Mouse (Mus musculus): ENCODE results near the gene Prcd. TPM values are rescaled to one million over a fixed set of nuclear protein-coding genes. Genes with fewer than 3 reads are reported as not detected.

Gene Prcd
- total and polyA plus RNA-seq, 2 experiments from 2014 or later = 2.5 TPM; not detected in 1

GRCm38 (mm10) chr11:116618666-116619065 is 34.7 kb upstream of the Prcd start:
- WGBS = 90% methylated on average over 7 of the region's 7 CpGs
- TF ChIP-seq CTCF (IDR thresholded peaks at IDR 0.05; ENCODE audit: low read depth) = no peak
- TF ChIP-seq EP300 (IDR thresholded peaks at IDR 0.05; ENCODE audit: low read depth) = no peak
- no peak overlapping the region for H3K9ac ChIP-seq (replicated peaks; ENCODE audit: low read depth, low read length)
- H3K4me2 ChIP-seq (ENCODE audit: low read depth, low read length) = no peak overlapping the region
- peaks cover 78% of the 10 kb centered on the region for H3K4me1 ChIP-seq (ENCODE audit: control insufficient read depth, insufficient read depth)
- H3K27ac ChIP-seq (ENCODE audit: low read depth) = no peak overlapping the region
- H3K27me3 ChIP-seq (ENCODE audit: control insufficient read depth, insufficient read depth, low read length) = no peaks in the 10 kb centered on the region
- H3K4me3 ChIP-seq (ENCODE audit: low read depth, low read length) = no peak overlapping the region
- no peak for ATAC-seq (ENCODE audit: insufficient read depth, low read depth)
- no peak for DNase-seq (ENCODE audit: low spot score)
- no peaks in the 10 kb centered on the region for H3K36me3 ChIP-seq (replicated peaks; ENCODE audit: control insufficient read depth, insufficient read depth, low read length)
- no peaks in the 10 kb centered on the region for H3K9me3 ChIP-seq (replicated peaks; ENCODE audit: control insufficient read depth, low read length)

GRCm38 (mm10) chr11:116619156-116619555 is 34.2 kb upstream of the Prcd start:
- TF ChIP-seq EP300 (IDR thresholded peaks at IDR 0.05; ENCODE audit: low read depth) (no peak), CTCF (IDR thresholded peaks at IDR 0.05; ENCODE audit: low read depth) (no peak)
- H3K4me1 ChIP-seq (ENCODE audit: control insufficient read depth, insufficient read depth) = peaks cover 76% of the 10 kb centered on the region
- ATAC-seq (ENCODE audit: insufficient read depth, low read depth) (no peak), DNase-seq (ENCODE audit: low spot score) (no peak)
- no peaks in the 10 kb centered on the region for H3K36me3 ChIP-seq (replicated peaks; ENCODE audit: control insufficient read depth, insufficient read depth, low read length)
- H3K27me3 ChIP-seq (ENCODE audit: control insufficient read depth, insufficient read depth, low read length) = no peaks in the 10 kb centered on the region
- H3K9ac ChIP-seq (replicated peaks; ENCODE audit: low read depth, low read length) = no peak overlapping the region
- no peak overlapping the region for H3K4me3 ChIP-seq (ENCODE audit: low read depth, low read length)
- no peak overlapping the region for H3K4me2 ChIP-seq (ENCODE audit: low read depth, low read length)
- H3K27ac ChIP-seq (ENCODE audit: low read depth) = no peak overlapping the region
- 91% methylated on average over 7 of the region's 7 CpGs for WGBS
- H3K9me3 ChIP-seq (replicated peaks; ENCODE audit: control insufficient read depth, low read length) = no peaks in the 10 kb centered on the region

GRCm38 (mm10) chr11:116619561-116619960 is 33.8 kb upstream of the Prcd start:
- H3K4me3 ChIP-seq (ENCODE audit: low read depth, low read length) = no peak overlapping the region
- no peaks in the 10 kb centered on the region for H3K36me3 ChIP-seq (replicated peaks; ENCODE audit: control insufficient read depth, insufficient read depth, low read length)
- peaks cover 72% of the 10 kb centered on the region for H3K4me1 ChIP-seq (ENCODE audit: control insufficient read depth, insufficient read depth)
- H3K4me2 ChIP-seq (ENCODE audit: low read depth, low read length) = no peak overlapping the region
- WGBS = 84% methylated on average over 8 of the region's 8 CpGs
- H3K9me3 ChIP-seq (replicated peaks; ENCODE audit: control insufficient read depth, low read length) = no peaks in the 10 kb centered on the region
- no peak for TF ChIP-seq EP300 (IDR thresholded peaks at IDR 0.05; ENCODE audit: low read depth)
- TF ChIP-seq CTCF (IDR thresholded peaks at IDR 0.05; ENCODE audit: low read depth) = no peak
- no peak overlapping the region for H3K9ac ChIP-seq (replicated peaks; ENCODE audit: low read depth, low read length)
- ATAC-seq (ENCODE audit: insufficient read depth, low read depth) (no peak), DNase-seq (ENCODE audit: low spot score) (no peak)
- no peak overlapping the region for H3K27ac ChIP-seq (ENCODE audit: low read depth)
- H3K27me3 ChIP-seq (ENCODE audit: control insufficient read depth, insufficient read depth, low read length) = no peaks in the 10 kb centered on the region

- Histone ChIP-seq H3K4me1 (ENCODE audit: control insufficient read depth, insufficient read depth) (peaks cover 72% of the 10 kb centered on the region), H3K27ac (ENCODE audit: low read depth) (peak overlapping the region; percentile 91), H3K9me3 (replicated peaks; ENCODE audit: control insufficient read depth, low read length) (no peaks in the 10 kb centered on the region), H3K9ac (replicated peaks; ENCODE audit: low read depth, low read length) (peak overlapping the region; percentile 23; the same call in 1 of the 2 replicates), H3K36me3 (replicated peaks; ENCODE audit: control insufficient read depth, insufficient read depth, low read length) (no peaks in the 10 kb centered on the region), H3K27me3 (ENCODE audit: control insufficient read depth, insufficient read depth, low read length) (no peaks in the 10 kb centered on the region), H3K4me3 (ENCODE audit: low read depth, low read length) (no peak overlapping the region), H3K4me2 (ENCODE audit: low read depth, low read length) (0 out of 2 replicates have a peak overlapping the region, but pooled peaks have one; percentile 16)
- no peak for TF ChIP-seq EP300 (IDR thresholded peaks at IDR 0.05; ENCODE audit: low read depth)
- TF ChIP-seq CTCF (IDR thresholded peaks at IDR 0.05; ENCODE audit: low read depth) = no peak
- DNase-seq (ENCODE audit: low spot score) = no peak
- ATAC-seq (ENCODE audit: insufficient read depth, low read depth) = no peak
- WGBS = 24% methylated on average over 9 of the region's 9 CpGs
Observed at GRCm38 (mm10) chr11:116620073-116620472, 33.3 kb upstream of the Prcd start.

GRCm38 (mm10) chr11:116620559-116621253 is 32.6 kb upstream of the Prcd start:
- Histone ChIP-seq H3K4me3 (ENCODE audit: low read depth, low read length) (no peak overlapping the region), H3K27me3 (ENCODE audit: control insufficient read depth, insufficient read depth, low read length) (no peaks in the 10 kb centered on the region), H3K36me3 (replicated peaks; ENCODE audit: control insufficient read depth, insufficient read depth, low read length) (no peaks in the 10 kb centered on the region), H3K9ac (replicated peaks; ENCODE audit: low read depth, low read length) (peak overlapping the region; percentile 23; the same call in 1 of the 2 replicates), H3K4me2 (ENCODE audit: low read depth, low read length) (peak overlapping the region; percentile 30), H3K9me3 (replicated peaks; ENCODE audit: control insufficient read depth, low read length) (no peaks in the 10 kb centered on the region), H3K27ac (ENCODE audit: low read depth) (peak overlapping the region; percentile 91), H3K4me1 (ENCODE audit: control insufficient read depth, insufficient read depth) (peaks cover 72% of the 10 kb centered on the region)
- peak; percentile 51 for DNase-seq (ENCODE audit: low spot score)
- 52% methylated on average over 10 of the region's 10 CpGs for WGBS
- peak; percentile 52 for ATAC-seq (ENCODE audit: insufficient read depth, low read depth)
- TF ChIP-seq CTCF (IDR thresholded peaks at IDR 0.05; ENCODE audit: low read depth) (no peak), EP300 (IDR thresholded peaks at IDR 0.05; ENCODE audit: low read depth) (no peak)
